Mouse (Mus musculus) macrophage (primary cell): ENCODE measurements around the gene Tnip1. TPM values are rescaled to one million over a fixed set of nuclear protein-coding genes. Genes with fewer than 3 reads are reported as not detected.

ENCODE experiments used
- H3K27ac ChIP-seq: fragments of 350-480 bp; formaldehyde crosslinking; 2 replicates; pipeline ENCODE4 v1.9.0; 2021
- H3K36me3 ChIP-seq: fragments of 350-480 bp; formaldehyde crosslinking; 2 replicates; pipeline ENCODE4 v1.9.0; 2021; ENCODE audit errors: inconsistent target
- H3K4me3 ChIP-seq: fragments of 350-480 bp; formaldehyde crosslinking; 2 replicates; pipeline ENCODE4 v1.9.0; 2021; ENCODE audit errors: inconsistent target
- H3K79me2 ChIP-seq: fragments of 350-480 bp; formaldehyde crosslinking; 2 replicates; pipeline ENCODE4 v1.9.0; 2021; ENCODE audit errors: inconsistent target
- WGBS: methylation state at CpG from one replicate; pipeline ENCODE4 v1.1.7; 2026; ENCODE audit warnings: inconsistent platforms; ENCODE audit not compliant: missing documents; 5-methylcytosine and 5-hydroxymethylcytosine counted together
- polyA plus RNA-seq: library from polyadenylated mRNA; stranded (reverse); fragments of 250-400 nt; gene quantifications from 3 replicates; pipeline ENCODE4 v1.2.4, GENCODE M21; 2018; ENCODE audit warnings: inconsistent platforms

Tnip1 gene
- polyA plus RNA-seq, 1 experiment from 2014 or later: 108 TPM

- peaks cover 83% of the 10 kb centered on the region for H3K36me3 ChIP-seq
- no peak overlapping the region for H3K4me3 ChIP-seq
- peak overlapping the region; percentile 70 for H3K27ac ChIP-seq
- WGBS: 96% methylated on average over 11 of the region's 11 CpGs
- no peaks in the 10 kb centered on the region for H3K79me2 ChIP-seq
Observed at GRCm38 (mm10) chr11:54920127-54920972, 42.4 kb downstream of the Tnip1 start.

GRCm38 (mm10) chr11:54918273-54918672 lies 44.4 kb downstream of the Tnip1 start:
- H3K4me3 ChIP-seq: no peak overlapping the region
- H3K27ac ChIP-seq: no peak overlapping the region
- WGBS: 100% methylated on average over 4 of the region's 4 CpGs
- H3K79me2 ChIP-seq: no peaks in the 10 kb centered on the region
- H3K36me3 ChIP-seq: peaks cover 85% of the 10 kb centered on the region

- no peak overlapping the region for H3K4me3 ChIP-seq
- H3K27ac ChIP-seq: no peak overlapping the region
- H3K36me3 ChIP-seq: peaks cover 85% of the 10 kb centered on the region
- whole genome bisulfite sequencing: 95% methylated on average over 7 of the region's 7 CpGs
- H3K79me2 ChIP-seq: no peaks in the 10 kb centered on the region
Observed at GRCm38 (mm10) chr11:54917461-54917860, 45.3 kb downstream of the Tnip1 start.

- Histone ChIP-seq H3K36me3 (peaks cover 98% of the 10 kb centered on the region), H3K79me2 (no peaks in the 10 kb centered on the region), H3K27ac (no peak overlapping the region), H3K4me3 (no peak overlapping the region)
- 100% methylated on average over 5 of the region's 5 CpGs for WGBS
Observed at GRCm38 (mm10) chr11:54913841-54914240, 48.9 kb downstream of the Tnip1 start.

- H3K36me3 ChIP-seq: peaks cover 92% of the 10 kb centered on the region
- WGBS: 91% methylated on average over 9 of the region's 9 CpGs
- H3K4me3 ChIP-seq: no peak overlapping the region
- H3K27ac ChIP-seq: no peak overlapping the region
- H3K79me2 ChIP-seq: no peaks in the 10 kb centered on the region
Observed at GRCm38 (mm10) chr11:54912503-54913316, 50.0 kb downstream of the Tnip1 start.

GRCm38 (mm10) chr11:54911671-54912502 lies 50.8 kb downstream of the Tnip1 start:
- WGBS: 96% methylated on average over 7 of the region's 7 CpGs
- H3K4me3 ChIP-seq: no peak overlapping the region
- peaks cover 84% of the 10 kb centered on the region for H3K36me3 ChIP-seq
- H3K27ac ChIP-seq: no peak overlapping the region
- no peaks in the 10 kb centered on the region for H3K79me2 ChIP-seq

GRCm38 (mm10) chr11:54911201-54911600 lies 51.5 kb downstream of the Tnip1 start:
- H3K79me2 ChIP-seq: no peaks in the 10 kb centered on the region
- WGBS: 100% methylated on average over 3 of the region's 3 CpGs
- peaks cover 77% of the 10 kb centered on the region for H3K36me3 ChIP-seq
- H3K4me3 ChIP-seq: no peak overlapping the region
- no peak overlapping the region for H3K27ac ChIP-seq

- no peak overlapping the region for H3K4me3 ChIP-seq
- H3K79me2 ChIP-seq: no peaks in the 10 kb centered on the region
- 94% methylated on average over 12 of the region's 12 CpGs for WGBS
- no peak overlapping the region for H3K27ac ChIP-seq
- H3K36me3 ChIP-seq: peaks cover 67% of the 10 kb centered on the region
Observed at GRCm38 (mm10) chr11:54910081-54910665, 52.5 kb downstream of the Tnip1 start.

GRCm38 (mm10) chr11:54909273-54909672 lies 53.4 kb downstream of the Tnip1 start:
- WGBS: 90% methylated on average over 11 of the region's 11 CpGs
- Histone ChIP-seq H3K79me2 (no peaks in the 10 kb centered on the region), H3K27ac (no peak overlapping the region), H3K4me3 (no peak overlapping the region), H3K36me3 (peaks cover 58% of the 10 kb centered on the region)

GRCm38 (mm10) chr11:54907259-54907658 lies 55.5 kb downstream of the Tnip1 start:
- 89% methylated on average over 4 of the region's 5 CpGs for WGBS
- H3K4me3 ChIP-seq: no peak overlapping the region
- H3K36me3 ChIP-seq: peaks cover 38% of the 10 kb centered on the region
- no peak overlapping the region for H3K27ac ChIP-seq
- H3K79me2 ChIP-seq: no peaks in the 10 kb centered on the region

GRCm38 (mm10) chr11:54906466-54906865 lies 56.3 kb downstream of the Tnip1 start:
- Histone ChIP-seq H3K79me2 (no peaks in the 10 kb centered on the region), H3K36me3 (peaks cover 30% of the 10 kb centered on the region), H3K27ac (no peak overlapping the region), H3K4me3 (no peak overlapping the region)
- 74% methylated on average over 4 of the region's 4 CpGs for WGBS

- Histone ChIP-seq H3K4me3 (no peak overlapping the region), H3K79me2 (no peaks in the 10 kb centered on the region), H3K36me3 (peaks cover 25% of the 10 kb centered on the region), H3K27ac (no peak overlapping the region)
- WGBS: 94% methylated on average over 4 of the region's 4 CpGs
Observed at GRCm38 (mm10) chr11:54905931-54906330, 56.8 kb downstream of the Tnip1 start.

GRCm38 (mm10) chr11:54905086-54905485 lies 57.6 kb downstream of the Tnip1 start:
- peaks cover 17% of the 10 kb centered on the region for H3K36me3 ChIP-seq
- no peak overlapping the region for H3K4me3 ChIP-seq
- no peak overlapping the region for H3K27ac ChIP-seq
- WGBS: 90% methylated on average over 3 of the region's 3 CpGs
- H3K79me2 ChIP-seq: no peaks in the 10 kb centered on the region
